Mouse (Mus musculus) urinary bladder, postnatal 14 days (tissue): Measurements from ENCODE around the gene Tmem117.

Experiments used
- DNase-seq: peaks from one replicate; pipeline ENCODE4 v3.0.0; 2021; ENCODE audit warnings: low spot score

Tmem117 gene

GRCm38 (mm10) chr15:94770832-94771578 lies 142.0 kb downstream of the Tmem117 start:
- no peak for DNase-seq

- DNase-seq = no peak
These were observed 142.7 kb downstream of the Tmem117 start for GRCm38 (mm10) chr15:94771691-94772090.

GRCm38 (mm10) chr15:94776119-94777069 lies 147.4 kb downstream of the Tmem117 start:
- DNase-seq = no peak

- DNase-seq = no peak
These were observed 152.5 kb downstream of the Tmem117 start for GRCm38 (mm10) chr15:94781556-94781955.

- DNase-seq = no peak
These were observed 164.4 kb downstream of the Tmem117 start for GRCm38 (mm10) chr15:94793455-94793854.

- no peak for DNase-seq
These were observed 166.5 kb downstream of the Tmem117 start for GRCm38 (mm10) chr15:94795484-94795883.

- no peak for DNase-seq
These were observed 169.2 kb downstream of the Tmem117 start for GRCm38 (mm10) chr15:94798236-94798635.

- no peak for DNase-seq
These were observed 172.4 kb downstream of the Tmem117 start for GRCm38 (mm10) chr15:94801462-94801861.

- DNase-seq = no peak
These were observed 173.8 kb downstream of the Tmem117 start for GRCm38 (mm10) chr15:94802820-94803219.

- DNase-seq = no peak
These were observed 174.8 kb downstream of the Tmem117 start for GRCm38 (mm10) chr15:94803624-94804342.

GRCm38 (mm10) chr15:94806005-94806404 lies 177.0 kb downstream of the Tmem117 start:
- DNase-seq = no peak

GRCm38 (mm10) chr15:94811550-94811949 lies 182.5 kb downstream of the Tmem117 start:
- no peak for DNase-seq

GRCm38 (mm10) chr15:94814213-94815100 lies 185.4 kb downstream of the Tmem117 start:
- DNase-seq = no peak

GRCm38 (mm10) chr15:94835634-94836033 lies 206.6 kb downstream of the Tmem117 start:
- no peak for DNase-seq

GRCm38 (mm10) chr15:94838646-94839045 lies 209.6 kb downstream of the Tmem117 start:
- DNase-seq = no peak

- no peak for DNase-seq
These were observed 218.5 kb downstream of the Tmem117 start for GRCm38 (mm10) chr15:94847501-94847900.

- DNase-seq = no peak
These were observed 230.6 kb downstream of the Tmem117 start for GRCm38 (mm10) chr15:94859641-94860040.

- DNase-seq = no peak
These were observed 232.1 kb downstream of the Tmem117 start for GRCm38 (mm10) chr15:94861173-94861572.

- DNase-seq = no peak
These were observed 235.1 kb downstream of the Tmem117 start for GRCm38 (mm10) chr15:94864134-94864533.

- DNase-seq = no peak
These were observed 239.3 kb downstream of the Tmem117 start for GRCm38 (mm10) chr15:94868372-94868771.

- no peak for DNase-seq
These were observed 256.0 kb downstream of the Tmem117 start for GRCm38 (mm10) chr15:94885026-94885425.
